Mouse (Mus musculus) limb, embryonic 14.5 days (tissue): ENCODE results near the gene Ube2n. TPM values are rescaled to one million over a fixed set of nuclear protein-coding genes. Genes with fewer than 3 reads are reported as not detected.

Experiments
- ATAC-seq: fragments of 200-750 bp; cut with Nextera tagmentation; 2 replicates; pipeline ENCODE4 v1.8.0; 2017; ENCODE audit warnings: low read depth, moderate number of reproducible peaks, moderate TSS enrichment; ENCODE audit not compliant: low FRiP score
- DNase-seq: peaks from one replicate; pipeline ENCODE4 v3.0.0-alpha.2; 2015; ENCODE audit warnings: low spot score
- H3K27ac ChIP-seq: fragments of 300-500 bp; sonication (generic); replicated peaks from 2 replicates; pipeline ENCODE4 v1.5.1; 2014; ENCODE audit warnings: low read depth, mild to moderate bottlenecking, low read length, moderate library complexity, mixed read lengths
- H3K27me3 ChIP-seq: fragments of 300-500 bp; sonication (generic); 2 replicates; pipeline ENCODE4 v1.6.1; 2014; ENCODE audit warnings: low read length, mixed read lengths; ENCODE audit not compliant: control insufficient read depth, insufficient read depth
- H3K36me3 ChIP-seq: fragments of 300-500 bp; sonication (generic); 2 replicates; pipeline ENCODE4 v1.6.1; 2014; ENCODE audit warnings: mild to moderate bottlenecking, low read length, moderate library complexity, mixed read lengths; ENCODE audit not compliant: control insufficient read depth, insufficient read depth
- H3K4me1 ChIP-seq: fragments of 300-500 bp; sonication (generic); 2 replicates; pipeline ENCODE4 v1.6.1; 2014; ENCODE audit warnings: antibody characterized with exemption, low read length, mixed read lengths; ENCODE audit not compliant: control insufficient read depth, insufficient read depth
- H3K4me2 ChIP-seq: fragments of 300-500 bp; sonication (generic); replicated peaks from 2 replicates; pipeline ENCODE4 v1.6.1; 2014; ENCODE audit warnings: low read depth, mild to moderate bottlenecking, low read length, moderate library complexity; ENCODE audit not compliant: severe bottlenecking
- H3K4me3 ChIP-seq: fragments of 300-500 bp; sonication (generic); replicated peaks from 2 replicates; pipeline ENCODE4 v1.5.1; 2014; ENCODE audit warnings: low read length
- H3K9ac ChIP-seq: fragments of 300-500 bp; sonication (generic); 2 replicates; pipeline ENCODE4 v1.6.1; 2014; ENCODE audit warnings: mild to moderate bottlenecking, low read depth, low read length, moderate library complexity; ENCODE audit not compliant: severe bottlenecking
- H3K9me3 ChIP-seq: fragments of 300-500 bp; sonication (generic); 2 replicates; pipeline ENCODE4 v1.6.1; 2016; ENCODE audit warnings: low read length; ENCODE audit not compliant: control insufficient read depth
- POLR2A ChIP-seq: fragments of 200-500 bp; IDR thresholded peaks from 2 replicates; pipeline ENCODE4 v1.8.0; 2012; ENCODE audit warnings: inconsistent platforms, mild to moderate bottlenecking, moderate library complexity, borderline replicate concordance; ENCODE audit not compliant: insufficient read depth, insufficient read length; ENCODE audit errors: extremely low read depth
- WGBS: fragments of 180-500 bp; shearing (Covaris S2); extraction: QIAGEN DNeasy Blood & Tissue Kit; methylation state at CpG from one replicate; pipeline ENCODE4 v1.1.7; 2014; 5-methylcytosine and 5-hydroxymethylcytosine counted together
- polyA plus RNA-seq, 2 experiments: library from polyadenylated mRNA; depleted of rRNA in 1 of 2; stranded (reverse) in 1 of 2; unstranded in 1 of 2; fragments of >200 nt; fragmentation: Nextera tagmentation in 1 of 2; extraction: Ambion mirVana in 1 of 2; gene quantifications; 2 replicates each; pipeline versions ENCODE4 v1.2.1 to v1.2.3; 2012 to 2014

Ube2n gene
- polyA plus RNA-seq, 2 experiments: 225 to 276 TPM

GRCm38 (mm10) chr10:95525037-95525675 is 10.2 kb downstream of the Ube2n start:
- H3K36me3 ChIP-seq: peaks cover 7% of the 10 kb centered on the region; the same call in 1 of the 2 replicates
- H3K4me3 ChIP-seq: no peak overlapping the region
- TF ChIP-seq POLR2A: no peak
- H3K4me2 ChIP-seq: no peak overlapping the region
- 66% methylated on average over 6 of the region's 6 CpGs for WGBS
- H3K4me1 ChIP-seq: peaks cover 17% of the 10 kb centered on the region
- no peak overlapping the region for H3K27ac ChIP-seq
- no peak overlapping the region for H3K9ac ChIP-seq
- no peaks in the 10 kb centered on the region for H3K9me3 ChIP-seq
- no peak for DNase-seq
- no peaks in the 10 kb centered on the region for H3K27me3 ChIP-seq
- ATAC-seq: no peak

- Histone ChIP-seq H3K36me3 (peaks cover 7% of the 10 kb centered on the region; the same call in 1 of the 2 replicates), H3K4me3 (no peak overlapping the region), H3K27me3 (no peaks in the 10 kb centered on the region), H3K4me2 (no peak overlapping the region), H3K9ac (no peak overlapping the region), H3K4me1 (peaks cover 21% of the 10 kb centered on the region), H3K27ac (no peak overlapping the region), H3K9me3 (no peaks in the 10 kb centered on the region)
- ATAC-seq (no peak), DNase-seq (no peak)
- TF ChIP-seq POLR2A: no peak
- WGBS: 93% methylated on average over 5 of the region's 5 CpGs
Observed at GRCm38 (mm10) chr10:95525871-95526270, 10.9 kb downstream of the Ube2n start.

- Histone ChIP-seq H3K36me3 (0 out of 2 replicates have a peak, but pooled peaks cover 3% of the 10 kb centered on the region), H3K4me2 (no peak overlapping the region), H3K27ac (no peak overlapping the region), H3K4me1 (peaks cover 21% of the 10 kb centered on the region), H3K4me3 (no peak overlapping the region), H3K27me3 (no peaks in the 10 kb centered on the region), H3K9ac (no peak overlapping the region), H3K9me3 (no peaks in the 10 kb centered on the region)
- DNase-seq (peak; percentile 31), ATAC-seq (no peak)
- 33% methylated on average over 5 of the region's 5 CpGs for WGBS
- TF ChIP-seq POLR2A: no peak
Observed at GRCm38 (mm10) chr10:95526495-95527122, 11.7 kb downstream of the Ube2n start.

GRCm38 (mm10) chr10:95530551-95531121 is 15.7 kb downstream of the Ube2n start:
- Histone ChIP-seq H3K9me3 (no peaks in the 10 kb centered on the region), H3K9ac (no peak overlapping the region), H3K27ac (no peak overlapping the region), H3K27me3 (no peaks in the 10 kb centered on the region), H3K4me3 (no peak overlapping the region), H3K36me3 (no peaks in the 10 kb centered on the region), H3K4me2 (no peak overlapping the region), H3K4me1 (peaks cover 21% of the 10 kb centered on the region)
- TF ChIP-seq POLR2A: no peak
- no peak for DNase-seq
- ATAC-seq: no peak
- WGBS: 70% methylated on average over 2 of the region's 2 CpGs

- Histone ChIP-seq H3K9ac (no peak overlapping the region), H3K4me1 (peaks cover 9% of the 10 kb centered on the region; the same call in 1 of the 2 replicates), H3K36me3 (no peaks in the 10 kb centered on the region), H3K27me3 (no peaks in the 10 kb centered on the region), H3K4me2 (no peak overlapping the region), H3K9me3 (no peaks in the 10 kb centered on the region), H3K27ac (no peak overlapping the region), H3K4me3 (no peak overlapping the region)
- 94% methylated on average over 5 of the region's 5 CpGs for WGBS
- ATAC-seq: no peak
- DNase-seq: no peak
- TF ChIP-seq POLR2A: no peak
Observed at GRCm38 (mm10) chr10:95532916-95533315, 18.0 kb downstream of the Ube2n start.
